ENCODE assay signal across 20 mouse cellular contexts in genomic region chr1:184683541-184683940, GRCm38 (mm10).
"Had no signal": no experiment of that assay in that cellular context is flagged by ENCODE, and none has a peak within 500 bp of the region (broad histone marks: within the 10 kb centered on the region; RNA-seq: fewer than 3 reads in every experiment).

No protein-coding gene starts in this region.

- H3K9ac ChIP-seq: limb, embryonic 13.5 days; liver, embryonic 14.5 days; liver, postnatal 0 days; lung, embryonic 14.5 days; midbrain, embryonic 12.5 days; midbrain, embryonic 15.5 days; neural tube, embryonic 13.5 days; stomach, embryonic 15.5 days had no signal

- DNase-seq: kidney, adult 18-20 months; kidney, adult 9 months; kidney, postnatal 36 days; liver; liver, postnatal 0 days; lung, embryonic 14.5 days; retina, postnatal 1 day; right cerebral cortex, postnatal 25 days; spleen, adult 18-20 months; thymus, postnatal 25 days had no signal

- H3K27ac ChIP-seq: limb, embryonic 10.5 days; limb, embryonic 13.5 days; liver, embryonic 14.5 days; macrophage; midbrain, embryonic 12.5 days; midbrain, embryonic 15.5 days; neural tube, embryonic 13.5 days; stomach, embryonic 15.5 days had no signal

- H3K4me3 ChIP-seq: limb, embryonic 10.5 days; limb, embryonic 13.5 days; midbrain, embryonic 12.5 days; midbrain, embryonic 15.5 days; myocyte; neural tube, embryonic 13.5 days; stomach, embryonic 15.5 days had no signal

- H3K36me3 ChIP-seq: limb, embryonic 10.5 days; limb, embryonic 13.5 days; midbrain, embryonic 12.5 days; midbrain, embryonic 15.5 days; neural tube, embryonic 13.5 days; stomach, embryonic 15.5 days had no signal

- H3K27me3 ChIP-seq: midbrain, embryonic 12.5 days; midbrain, embryonic 15.5 days; neural tube, embryonic 13.5 days had no signal

- H3K9me3 ChIP-seq: limb, embryonic 10.5 days; limb, embryonic 13.5 days; midbrain, embryonic 12.5 days; midbrain, embryonic 15.5 days; neural tube, embryonic 13.5 days; stomach, embryonic 15.5 days had no signal

- H3K4me2 ChIP-seq: limb, embryonic 13.5 days; lung, embryonic 14.5 days; midbrain, embryonic 12.5 days; midbrain, embryonic 15.5 days; neural tube, embryonic 13.5 days; stomach, embryonic 15.5 days had no signal

- H3K4me1 ChIP-seq: limb, embryonic 10.5 days; limb, embryonic 13.5 days; midbrain, embryonic 12.5 days; midbrain, embryonic 15.5 days; neural tube, embryonic 13.5 days had no signal

- ATAC-seq: liver, postnatal 0 days; lung, postnatal 0 days; midbrain, embryonic 15.5 days had no signal
